Mouse (Mus musculus) limb, embryonic 11.5 days (tissue): Measurements from ENCODE around the gene Krt16. TPM values are rescaled to one million over a fixed set of nuclear protein-coding genes. Genes with fewer than 3 reads are reported as not detected.

ENCODE experiments used
- ATAC-seq: fragments of 200-750 bp; cut with Nextera tagmentation; 2 replicates; pipeline ENCODE4 v1.8.0; 2017; ENCODE audit warnings: low read depth; ENCODE audit not compliant: insufficient number of reproducible peaks, low FRiP score, low TSS enrichment
- DNase-seq: peaks from one replicate; pipeline ENCODE4 v3.0.0-alpha.2; 2015; ENCODE audit warnings: low spot score
- H3K27ac ChIP-seq: fragments of 300-500 bp; sonication (generic); replicated peaks from 2 replicates; pipeline ENCODE4 v1.5.1; 2014; ENCODE audit warnings: low read depth, mild to moderate bottlenecking, low read length
- H3K27me3 ChIP-seq: fragments of 300-500 bp; sonication (generic); 2 replicates; pipeline ENCODE4 v1.6.1; 2014; ENCODE audit warnings: mild to moderate bottlenecking, low read length, mixed read lengths; ENCODE audit not compliant: control insufficient read depth, insufficient read depth
- H3K36me3 ChIP-seq: fragments of 300-500 bp; sonication (generic); 2 replicates; pipeline ENCODE4 v1.6.1; 2014; ENCODE audit warnings: mild to moderate bottlenecking, low read length, moderate library complexity, mixed read lengths; ENCODE audit not compliant: control insufficient read depth, insufficient read depth
- H3K4me1 ChIP-seq: fragments of 300-500 bp; sonication (generic); 2 replicates; pipeline ENCODE4 v1.6.1; 2014; ENCODE audit warnings: low read length, mixed read lengths; ENCODE audit not compliant: control insufficient read depth, insufficient read depth
- H3K4me2 ChIP-seq: fragments of 300-500 bp; sonication (generic); 2 replicates; pipeline ENCODE4 v1.6.1; 2014; ENCODE audit warnings: low read depth, mild to moderate bottlenecking, moderate library complexity; ENCODE audit not compliant: severe bottlenecking
- H3K4me3 ChIP-seq: fragments of 300-500 bp; sonication (generic); 2 replicates; pipeline ENCODE4 v1.5.1; 2014; ENCODE audit warnings: low read depth, low read length
- H3K9ac ChIP-seq: fragments of 300-500 bp; sonication (generic); 2 replicates; pipeline ENCODE4 v1.6.1; 2014; ENCODE audit warnings: mild to moderate bottlenecking, low read length
- H3K9me3 ChIP-seq: fragments of 300-500 bp; sonication (generic); 2 replicates; pipeline ENCODE4 v1.6.1; 2016; ENCODE audit warnings: low read length; ENCODE audit not compliant: control insufficient read depth
- WGBS: fragments of 180-500 bp; shearing (Covaris S2); extraction: QIAGEN DNeasy Blood & Tissue Kit; methylation state at CpG from one replicate; pipeline ENCODE4 v1.1.7; 2014; 5-methylcytosine and 5-hydroxymethylcytosine counted together
- polyA plus RNA-seq: library from polyadenylated mRNA; unstranded; fragments of >200 nt; fragmentation: Nextera tagmentation; extraction: Ambion mirVana; gene quantifications from 2 replicates; pipeline ENCODE4 v1.2.1, GENCODE M21; 2014

Krt16 gene
- polyA plus RNA-seq, 1 experiment from 2014 or later: not detected

GRCm38 (mm10) chr11:100281596-100282544 lies 33.2 kb upstream of the Krt16 start:
- Histone ChIP-seq H3K27ac (no peak overlapping the region), H3K27me3 (no peaks in the 10 kb centered on the region), H3K9me3 (no peaks in the 10 kb centered on the region), H3K4me1 (no peaks in the 10 kb centered on the region), H3K4me2 (no peak overlapping the region), H3K9ac (no peak overlapping the region), H3K4me3 (no peak overlapping the region), H3K36me3 (no peaks in the 10 kb centered on the region)
- ATAC-seq (no peak), DNase-seq (peak; percentile 96)
- 20% methylated on average over 11 of the region's 11 CpGs for WGBS

GRCm38 (mm10) chr11:100278759-100279158 lies 30.1 kb upstream of the Krt16 start:
- Histone ChIP-seq H3K4me3 (no peak overlapping the region), H3K36me3 (no peaks in the 10 kb centered on the region), H3K9me3 (no peaks in the 10 kb centered on the region), H3K27me3 (no peaks in the 10 kb centered on the region), H3K9ac (no peak overlapping the region), H3K4me1 (no peaks in the 10 kb centered on the region), H3K4me2 (no peak overlapping the region), H3K27ac (no peak overlapping the region)
- no peak for DNase-seq
- 55% methylated on average over 5 of the region's 5 CpGs for WGBS
- no peak for ATAC-seq

DNA sequence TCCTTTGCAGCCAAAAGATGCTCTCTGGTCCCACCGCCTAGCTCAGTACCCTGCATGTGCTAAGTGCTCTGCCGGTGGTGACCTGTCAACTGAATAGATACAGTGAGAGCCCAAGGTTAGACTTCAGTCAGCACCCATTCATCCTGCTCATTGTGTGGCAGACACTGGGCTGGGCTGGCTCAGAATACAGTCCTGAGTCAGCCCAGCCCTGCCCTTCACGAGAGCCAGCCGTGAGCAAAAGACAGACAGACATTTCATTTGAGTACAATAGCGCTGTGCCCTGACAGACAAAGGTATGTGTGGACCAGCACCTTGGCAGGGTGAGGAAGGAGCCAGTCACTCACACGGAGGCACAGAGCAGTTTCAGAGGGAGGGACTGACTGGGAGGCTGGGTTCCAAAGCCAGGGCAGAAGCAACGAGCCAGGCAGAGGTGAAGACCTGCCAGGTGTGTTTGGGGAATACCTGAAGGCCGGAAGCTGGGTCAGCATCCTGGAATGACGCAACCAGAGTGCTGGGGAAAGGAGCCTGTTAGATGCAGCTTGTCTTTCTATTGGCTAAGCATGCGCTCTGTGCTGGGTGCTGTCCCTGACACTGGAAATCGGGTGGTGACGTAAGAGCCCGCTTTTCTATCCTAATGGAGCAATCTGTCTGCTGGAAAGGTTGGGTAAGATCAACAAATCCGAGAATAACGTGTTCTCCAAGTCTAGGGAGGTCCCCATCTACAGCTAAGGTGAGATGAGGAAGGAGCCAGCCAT lies 29.2 kb upstream of the Krt16 start:
- H3K4me2 ChIP-seq: no peak overlapping the region
- 74% methylated on average over 15 of the region's 15 CpGs for WGBS

DNA sequence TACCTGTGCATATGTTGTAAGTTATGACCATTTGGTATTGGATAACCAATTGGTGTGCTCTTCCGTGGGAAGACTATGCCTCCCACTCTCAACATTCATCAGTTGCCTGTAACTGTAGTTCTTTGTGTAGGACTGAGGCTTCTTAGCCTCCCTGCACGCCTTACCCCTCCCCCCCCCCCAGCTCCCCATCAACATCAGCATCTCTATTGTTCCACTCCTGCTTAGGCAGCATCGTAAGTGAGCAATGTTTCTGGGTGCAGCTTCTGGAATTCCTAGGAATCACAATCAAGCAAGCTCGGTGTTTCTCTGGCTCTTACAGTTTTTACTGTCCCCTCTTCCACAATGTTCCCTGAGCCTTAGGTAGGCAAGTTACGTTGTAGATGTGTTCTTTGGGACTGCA lies 26.8 kb upstream of the Krt16 start:
- no peak for ATAC-seq
- no peaks in the 10 kb centered on the region for H3K9me3 ChIP-seq
- 74% methylated on average over 5 of the region's 5 CpGs for WGBS
- H3K27me3 ChIP-seq: no peaks in the 10 kb centered on the region
- no peak for DNase-seq
- no peak overlapping the region for H3K4me2 ChIP-seq
- no peak overlapping the region for H3K27ac ChIP-seq
- H3K4me3 ChIP-seq: no peak overlapping the region
- H3K36me3 ChIP-seq: no peaks in the 10 kb centered on the region
- no peak overlapping the region for H3K9ac ChIP-seq
- H3K4me1 ChIP-seq: no peaks in the 10 kb centered on the region

More for the DNA sequence above, 29.2 kb upstream of the Krt16 start:
- DNase-seq (no peak), ATAC-seq (no peak)
- H3K27ac ChIP-seq: no peak overlapping the region
- no peak overlapping the region for H3K4me3 ChIP-seq
- H3K9me3 ChIP-seq: no peaks in the 10 kb centered on the region
- H3K27me3 ChIP-seq: no peaks in the 10 kb centered on the region
- H3K9ac ChIP-seq: no peak overlapping the region
- no peaks in the 10 kb centered on the region for H3K4me1 ChIP-seq
- H3K36me3 ChIP-seq: no peaks in the 10 kb centered on the region

DNA sequence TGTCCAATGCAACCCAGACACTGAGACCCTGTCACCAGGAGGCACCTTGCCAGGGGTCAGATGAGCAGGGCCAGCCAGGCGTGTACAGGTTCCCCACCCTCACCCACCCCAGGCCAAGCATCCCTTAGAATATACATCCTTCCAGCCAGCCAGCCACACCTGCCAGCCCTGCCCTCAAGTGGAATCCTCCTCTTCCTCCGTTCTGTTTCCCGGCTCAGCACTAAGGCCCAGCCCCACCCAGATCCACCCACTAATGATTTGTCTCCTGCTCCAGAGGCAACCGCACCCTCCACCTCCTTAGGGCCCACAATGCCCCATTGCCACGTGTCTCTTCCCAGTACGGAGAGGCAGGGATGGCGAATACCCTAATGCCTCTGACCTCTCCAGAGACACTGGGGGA lies 26.0 kb upstream of the Krt16 start:
- Histone ChIP-seq H3K27ac (no peak overlapping the region), H3K36me3 (no peaks in the 10 kb centered on the region), H3K4me3 (no peak overlapping the region), H3K9me3 (no peaks in the 10 kb centered on the region), H3K9ac (no peak overlapping the region), H3K4me1 (no peaks in the 10 kb centered on the region), H3K27me3 (no peaks in the 10 kb centered on the region), H3K4me2 (no peak overlapping the region)
- WGBS: 71% methylated on average over 7 of the region's 7 CpGs
- ATAC-seq: no peak
- DNase-seq: no peak

- Histone ChIP-seq H3K9me3 (no peaks in the 10 kb centered on the region), H3K36me3 (no peaks in the 10 kb centered on the region), H3K9ac (no peak overlapping the region), H3K27ac (no peak overlapping the region), H3K27me3 (no peaks in the 10 kb centered on the region), H3K4me2 (no peak overlapping the region), H3K4me1 (no peaks in the 10 kb centered on the region), H3K4me3 (no peak overlapping the region)
- DNase-seq: no peak
- ATAC-seq: no peak
- 86% methylated on average over 1 of the region's 1 CpGs for WGBS
These were observed 23.2 kb upstream of the Krt16 start for GRCm38 (mm10) chr11:100271878-100272277.

GRCm38 (mm10) chr11:100269821-100270332 lies 21.2 kb upstream of the Krt16 start, which contains the start of gene Krt42:
Gene Krt42 (minus strand): TSS chr11:100269871.
- no peak within 1 kb of the TSS for H3K27ac ChIP-seq
- H3K27me3 ChIP-seq: no peaks in the 10 kb centered on the region
- no peaks in the 10 kb centered on the region for H3K4me1 ChIP-seq
- no peak within 1 kb of the TSS for H3K4me3 ChIP-seq
- DNase-seq (no peak), ATAC-seq (no peak)
- WGBS: 88% methylated on average over 7 of the region's 7 CpGs
- no peaks in the 10 kb centered on the region for H3K9me3 ChIP-seq
- H3K9ac ChIP-seq: no peak within 1 kb of the TSS
- H3K4me2 ChIP-seq: no peak within 1 kb of the TSS
- H3K36me3 ChIP-seq: no peaks in the 10 kb centered on the region
